Mouse (Mus musculus): Measurements from ENCODE around the gene Tpmt.

Gene Tpmt

DNA sequence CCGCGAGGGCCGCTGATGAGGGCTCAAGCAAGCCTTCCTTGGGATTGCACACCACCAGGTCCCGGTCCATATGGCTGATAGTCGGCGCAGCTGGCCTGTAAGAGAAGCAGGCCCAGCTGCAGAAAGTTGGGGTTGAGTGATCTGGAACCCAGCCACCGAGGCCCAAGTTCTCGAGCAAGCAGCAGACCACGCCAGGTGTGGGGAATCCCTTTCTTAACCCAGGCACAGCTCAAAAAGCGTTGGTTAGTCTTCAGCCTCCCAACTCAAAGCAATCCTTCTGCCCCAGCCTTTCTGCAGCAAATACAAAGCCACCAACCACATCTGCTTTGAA lies at the start of gene Tpmt:
Tpmt (minus strand) TSS at position 121 of the 331 bp plus-strand sequence.
- DNase-seq (ENCODE audit: low read depth, low spot score) = no peak

DNA sequence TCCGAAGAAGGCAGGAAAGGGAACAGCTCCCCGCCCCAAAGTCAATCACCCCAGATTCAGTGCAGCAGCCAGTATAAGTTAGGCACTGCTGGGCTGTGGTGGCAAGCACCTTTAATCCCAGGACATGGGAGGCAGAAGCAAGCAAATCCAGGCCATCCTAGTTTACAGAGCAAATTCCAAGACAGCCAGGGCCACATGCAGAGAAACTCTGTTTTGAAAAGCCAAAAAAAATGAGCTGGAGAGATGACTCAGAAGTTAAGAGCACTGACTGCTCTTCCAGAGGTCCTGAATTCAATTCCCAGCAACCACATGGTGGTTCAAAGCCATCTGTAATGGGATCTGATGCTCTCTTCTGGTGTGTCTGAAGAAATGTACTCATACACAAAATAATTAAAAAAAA lies 49.3 kb upstream of the Tpmt start:
- no peak for DNase-seq (ENCODE audit: low read depth, low spot score)

DNA sequence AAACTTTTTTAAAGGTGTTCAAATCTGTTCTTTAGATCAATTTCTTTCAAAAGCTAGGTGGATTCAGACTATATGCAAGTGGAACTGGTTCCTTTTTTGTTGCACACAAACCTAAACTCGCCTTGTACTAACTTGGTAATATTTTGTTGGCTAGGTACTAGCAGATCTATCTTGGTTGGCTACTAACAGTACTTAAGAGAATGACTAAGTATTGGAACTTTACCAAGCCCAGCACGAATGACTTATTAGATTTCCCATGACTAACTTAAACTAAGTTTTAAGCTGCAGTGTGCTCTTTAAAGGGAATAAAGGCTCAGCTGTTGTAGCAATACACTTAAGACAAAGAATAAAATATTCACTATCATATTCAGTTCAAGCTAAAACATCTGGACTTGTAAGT lies 44.7 kb upstream of the Tpmt start:
- no peak for DNase-seq (ENCODE audit: low read depth, low spot score)

DNA sequence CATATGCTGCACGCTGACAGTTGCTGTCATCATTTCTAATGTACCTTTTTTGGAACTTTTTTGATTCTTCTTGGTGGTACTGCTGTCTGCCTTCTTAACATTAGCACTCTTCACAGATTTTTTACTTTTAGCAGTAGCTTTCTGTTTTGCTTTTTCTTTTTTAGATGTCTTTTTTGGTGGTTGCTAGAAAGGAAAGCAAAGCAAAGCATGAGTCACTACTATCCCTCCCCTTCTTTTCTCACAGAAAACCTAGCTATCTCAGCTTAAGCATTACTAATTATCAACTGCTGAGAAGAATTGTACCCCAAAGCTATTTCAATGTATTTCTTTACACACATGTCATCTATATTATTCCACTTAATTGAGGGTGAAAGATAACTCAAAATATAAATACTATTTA lies 43.9 kb upstream of the Tpmt start:
- no peak for DNase-seq (ENCODE audit: low read depth, low spot score)

DNA sequence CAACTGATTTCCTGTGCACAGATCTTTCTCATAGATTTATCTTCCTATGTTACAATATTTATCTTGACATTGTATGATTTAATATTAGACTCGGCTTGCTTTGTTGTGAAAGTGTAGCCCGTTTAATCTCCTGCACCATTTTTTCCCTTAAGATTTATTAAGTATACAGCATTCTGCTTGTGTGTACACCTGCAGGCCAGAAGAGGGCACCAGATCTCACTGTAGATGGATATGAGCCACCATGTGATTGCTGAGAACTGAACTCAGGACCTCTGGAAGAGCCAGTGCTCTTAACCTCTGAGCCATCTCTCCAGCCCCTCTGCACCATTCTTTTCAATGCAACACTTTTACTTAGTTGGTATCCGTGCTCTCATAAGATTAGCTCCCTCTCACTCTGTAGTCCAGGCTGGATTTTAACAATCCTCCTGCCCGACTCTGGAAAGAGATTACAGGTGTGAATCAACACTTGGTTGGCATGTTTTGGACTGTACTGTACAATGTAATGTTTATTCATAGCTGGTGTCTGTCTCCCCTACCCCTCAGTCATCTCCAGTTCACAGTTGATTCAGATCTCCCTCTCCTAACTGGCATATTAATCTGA lies 36.5 kb upstream of the Tpmt start:
- peak; percentile 60 for DNase-seq (ENCODE audit: low read depth, low spot score)

DNA sequence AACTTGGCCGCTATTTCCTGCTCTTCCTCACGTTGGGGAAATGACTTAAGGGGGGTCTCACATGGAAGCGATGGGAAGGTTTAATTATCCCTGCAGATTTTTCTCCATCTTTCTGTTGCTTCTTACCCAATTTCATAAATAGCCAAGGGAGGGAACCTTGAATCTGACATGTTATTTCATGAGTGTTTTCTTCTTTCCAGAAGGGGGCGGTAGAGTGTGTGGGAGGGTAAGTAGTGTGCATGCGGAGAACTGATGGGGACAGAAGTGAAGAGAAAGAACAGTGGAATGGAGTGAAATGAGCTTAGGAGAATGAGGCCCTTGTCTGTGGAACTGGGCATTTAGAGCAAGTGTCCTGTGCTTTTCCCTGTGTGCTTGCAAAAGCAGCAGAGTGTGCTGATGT lies 34.3 kb upstream of the Tpmt start:
- peak; percentile 32 for DNase-seq (ENCODE audit: low read depth, low spot score)

DNA sequence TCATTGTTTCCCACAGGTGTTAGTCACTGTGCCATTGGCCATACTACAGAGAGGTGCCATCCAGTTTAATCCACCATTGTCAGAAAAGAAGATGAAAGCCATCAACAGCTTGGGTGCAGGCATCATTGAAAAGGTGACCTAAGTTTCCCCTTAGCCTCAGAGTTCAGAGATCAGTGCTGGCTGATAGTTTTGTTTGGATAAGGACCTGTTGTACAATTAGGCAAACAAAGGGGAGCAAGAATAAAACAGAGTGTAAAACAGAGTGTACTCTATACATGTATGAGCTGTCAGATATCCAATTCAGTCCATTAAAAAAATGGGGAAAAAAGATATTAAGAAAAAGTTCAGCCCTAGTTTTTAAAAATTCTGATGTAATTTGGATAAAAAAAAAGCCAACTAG lies 32.8 kb upstream of the Tpmt start:
- DNase-seq (ENCODE audit: low read depth, low spot score) = no peak

DNA sequence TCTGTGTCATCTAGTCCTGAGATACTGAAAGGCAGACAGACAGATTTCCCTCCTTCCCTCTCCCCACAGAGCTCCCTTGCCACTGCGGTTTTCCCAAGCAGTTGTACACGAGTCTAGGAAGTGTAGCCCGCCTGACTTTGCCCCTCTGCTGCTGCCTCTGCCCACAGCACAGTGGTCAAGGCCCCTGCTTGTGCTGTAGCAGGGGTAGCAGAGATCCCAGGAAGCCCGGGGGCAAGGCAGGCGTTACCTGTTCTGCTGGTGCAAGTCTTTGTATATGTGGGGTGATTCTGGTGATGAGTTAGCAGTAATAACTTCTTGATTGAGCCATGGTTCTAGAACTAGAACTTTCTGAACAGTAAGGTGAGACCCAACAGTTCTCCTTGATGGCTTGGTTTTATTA lies 31.6 kb upstream of the Tpmt start:
- DNase-seq (ENCODE audit: low read depth, low spot score) = no peak

DNA sequence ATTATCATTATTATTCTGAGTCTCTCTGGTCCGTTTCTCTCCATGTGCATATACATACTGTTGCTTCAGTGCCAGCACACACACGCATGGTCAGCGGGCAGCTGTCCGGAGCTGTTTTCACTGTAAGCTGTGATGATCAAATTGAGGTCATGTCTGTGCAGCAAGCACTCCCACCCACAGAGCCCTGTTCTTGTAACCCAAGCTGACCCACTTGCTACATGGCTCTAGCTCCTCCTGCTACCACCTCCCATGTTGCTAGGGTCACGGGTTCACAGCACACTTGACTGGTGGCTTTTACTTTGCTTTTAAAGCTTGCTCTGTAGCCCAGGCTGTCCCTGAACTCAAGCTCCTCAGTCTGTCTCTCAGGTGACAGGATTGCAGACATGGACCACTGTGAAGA lies 27.9 kb upstream of the Tpmt start:
- DNase-seq (ENCODE audit: low read depth, low spot score) = no peak

DNA sequence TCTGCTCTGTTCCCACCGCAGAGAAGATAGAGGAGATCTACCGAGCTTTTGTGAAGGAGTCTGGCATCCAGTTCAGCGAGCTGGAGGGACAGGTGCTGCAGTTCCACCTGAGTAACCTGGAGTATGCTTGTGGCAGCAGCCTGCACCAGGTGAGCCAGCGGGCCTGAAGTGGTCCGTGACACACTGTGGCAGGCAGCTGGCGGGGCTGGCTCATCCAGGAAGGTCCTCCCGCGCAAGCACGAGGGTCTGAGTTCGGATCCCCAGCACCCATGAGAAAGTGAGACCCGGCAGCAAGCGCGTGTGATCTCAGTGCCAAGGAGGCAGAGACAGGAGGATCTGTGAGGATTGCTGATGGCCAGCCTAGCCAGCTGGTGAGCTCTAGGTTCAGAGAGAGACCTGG lies 27.3 kb upstream of the Tpmt start:
- no peak for DNase-seq (ENCODE audit: low read depth, low spot score)

DNA sequence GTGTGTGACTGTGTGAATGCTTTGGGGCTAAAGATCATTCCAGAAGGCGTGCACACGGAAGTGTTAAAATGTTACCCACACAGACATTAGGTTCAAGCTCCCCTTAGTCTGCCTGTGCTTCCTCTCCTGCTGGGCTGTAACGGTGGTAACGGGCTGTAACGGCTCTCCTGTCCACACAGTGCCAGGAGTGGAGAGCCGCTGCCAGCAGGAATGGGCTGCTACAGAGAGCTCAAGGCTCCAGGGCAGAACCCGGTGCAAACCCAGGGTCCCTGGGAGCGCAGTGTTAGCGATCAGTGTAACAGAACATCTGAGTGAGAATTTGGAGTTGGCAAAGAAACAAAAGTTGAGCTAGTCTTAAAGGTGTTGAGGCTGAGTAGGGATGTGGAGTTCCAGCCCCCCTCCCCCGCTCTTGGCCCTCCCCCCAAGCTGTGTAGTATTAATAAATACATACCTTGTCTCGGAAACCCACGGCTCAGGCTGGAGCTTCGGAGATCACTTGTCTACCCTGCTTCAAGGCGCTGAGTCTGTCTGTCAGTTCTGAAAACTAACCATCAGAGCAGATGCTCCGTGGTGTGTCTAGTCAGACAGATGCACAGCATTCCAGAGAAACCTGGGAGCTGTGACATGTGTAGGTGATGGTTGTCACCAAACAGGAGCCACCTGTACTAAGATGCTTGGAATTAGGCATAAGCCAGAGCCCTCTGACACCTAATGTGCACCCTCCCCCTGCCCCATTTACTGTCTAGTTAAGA lies 26.0 kb upstream of the Tpmt start:
- DNase-seq (ENCODE audit: low read depth, low spot score) = no peak

DNA sequence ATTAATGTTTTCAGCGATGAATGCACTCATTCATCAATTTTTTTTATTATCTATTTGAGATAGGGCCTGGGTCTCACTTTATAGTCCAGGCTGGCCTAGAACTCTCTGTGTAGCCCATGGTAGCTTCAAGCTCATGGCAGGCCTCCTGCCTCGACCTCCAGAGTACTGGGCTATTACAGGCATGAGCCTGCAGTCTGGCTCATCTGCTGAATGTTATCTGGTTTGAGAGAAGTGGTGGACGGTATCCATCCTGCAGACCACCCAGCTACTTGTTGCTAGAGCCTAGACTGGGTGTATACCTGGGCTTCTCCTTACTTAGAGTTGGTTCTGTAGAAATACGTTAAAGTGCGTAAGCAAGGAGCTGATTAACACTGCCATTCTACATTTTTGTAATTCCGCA lies 22.5 kb upstream of the Tpmt start:
- DNase-seq (ENCODE audit: low read depth, low spot score) = no peak

DNA sequence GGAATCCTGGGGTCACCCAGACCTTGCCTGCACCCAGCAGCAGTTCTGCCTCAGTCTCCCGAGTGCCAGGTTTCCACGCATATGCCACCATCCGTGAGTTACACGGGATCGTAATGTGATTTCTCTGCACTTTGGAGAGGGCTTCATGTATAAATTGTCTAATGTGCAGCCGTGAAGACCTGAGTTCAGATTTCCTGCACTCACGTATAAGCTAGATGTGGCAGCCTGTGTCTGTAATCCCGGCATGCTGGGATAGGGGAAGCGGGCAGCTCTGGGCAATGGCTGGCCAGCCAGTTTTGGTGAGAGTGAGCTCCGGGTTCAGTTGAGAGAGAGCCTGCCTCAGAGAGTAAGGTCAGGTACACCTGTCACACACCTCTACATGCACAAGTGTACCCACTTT lies 22.0 kb upstream of the Tpmt start:
- no peak for DNase-seq (ENCODE audit: low read depth, low spot score)

DNA sequence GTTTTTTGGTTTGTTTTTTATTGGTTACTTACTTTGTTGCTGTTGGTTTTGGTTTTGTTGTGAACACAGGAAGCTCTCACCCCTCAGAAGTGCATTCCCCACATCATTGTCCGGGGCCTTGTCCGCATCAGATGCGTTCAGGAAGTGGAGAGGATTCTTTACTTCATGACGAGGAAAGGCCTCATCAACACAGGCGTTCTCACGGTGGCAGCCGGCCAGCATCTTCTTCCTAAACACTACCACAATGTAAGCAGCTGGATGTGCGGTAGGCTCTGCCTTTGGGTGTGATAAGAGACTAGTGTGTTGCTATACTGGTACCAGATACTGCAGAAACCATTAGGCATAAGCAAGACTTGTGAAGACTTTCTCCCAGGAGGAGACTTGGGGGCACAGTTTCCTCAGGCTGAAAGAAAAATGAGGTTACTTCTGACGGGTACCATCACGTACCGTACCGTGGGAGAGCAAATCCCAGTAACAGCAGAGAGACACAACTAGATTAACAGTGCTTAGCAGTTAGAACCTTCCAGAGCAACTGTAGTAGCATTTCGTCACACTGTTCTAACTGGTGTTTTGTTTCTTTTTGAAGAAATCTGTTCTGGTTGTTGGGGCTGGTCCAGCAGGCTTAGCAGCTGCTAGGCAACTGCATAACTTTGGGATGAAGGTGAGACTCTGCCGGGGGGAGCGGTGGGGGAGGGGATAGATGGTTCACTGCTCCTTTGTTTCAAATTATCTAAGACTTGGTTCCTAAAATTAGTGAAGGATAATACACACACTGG lies 19.6 kb upstream of the Tpmt start:
- no peak for DNase-seq (ENCODE audit: low read depth, low spot score)

DNA sequence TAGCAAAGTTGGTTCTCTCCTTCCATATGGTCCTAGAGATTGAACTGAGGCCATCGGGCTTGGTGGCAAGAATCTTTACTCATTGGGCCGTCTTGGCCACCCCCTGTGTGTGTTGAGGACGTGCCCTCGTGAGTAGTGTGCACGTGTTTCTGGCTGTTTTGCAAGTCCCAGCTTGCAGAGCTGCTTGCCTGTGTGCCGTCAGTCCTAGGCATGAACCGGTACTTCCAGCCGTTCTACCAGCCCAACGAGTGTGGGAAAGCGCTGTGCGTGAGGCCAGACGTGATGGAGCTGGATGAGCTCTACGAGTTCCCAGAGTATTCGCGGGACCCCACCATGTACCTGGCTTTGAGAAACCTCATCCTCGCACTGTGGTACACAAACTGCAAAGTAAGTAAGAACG lies 18.2 kb upstream of the Tpmt start:
- DNase-seq (ENCODE audit: low read depth, low spot score) = no peak

DNA sequence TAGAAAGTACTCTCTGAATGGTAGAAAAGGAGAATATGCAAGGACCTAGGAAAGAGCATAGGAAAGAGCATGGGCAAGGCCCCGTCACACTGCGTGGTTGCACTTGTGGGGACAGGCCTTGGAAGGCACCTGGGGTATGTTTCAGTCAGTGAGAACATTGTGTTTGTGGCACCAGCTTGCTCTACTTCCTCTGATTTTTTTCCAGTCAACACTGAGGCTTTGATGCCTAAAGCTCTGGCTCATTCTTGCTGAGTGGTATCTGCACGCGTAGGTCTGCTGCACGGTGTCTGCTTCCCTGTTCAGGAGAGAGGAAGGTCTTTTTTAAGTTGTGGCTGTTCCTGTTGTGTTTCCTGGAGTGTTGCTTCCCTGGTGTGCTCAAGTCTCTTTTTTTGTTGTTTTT lies 12.2 kb upstream of the Tpmt start:
- DNase-seq (ENCODE audit: low read depth, low spot score) = no peak

DNA sequence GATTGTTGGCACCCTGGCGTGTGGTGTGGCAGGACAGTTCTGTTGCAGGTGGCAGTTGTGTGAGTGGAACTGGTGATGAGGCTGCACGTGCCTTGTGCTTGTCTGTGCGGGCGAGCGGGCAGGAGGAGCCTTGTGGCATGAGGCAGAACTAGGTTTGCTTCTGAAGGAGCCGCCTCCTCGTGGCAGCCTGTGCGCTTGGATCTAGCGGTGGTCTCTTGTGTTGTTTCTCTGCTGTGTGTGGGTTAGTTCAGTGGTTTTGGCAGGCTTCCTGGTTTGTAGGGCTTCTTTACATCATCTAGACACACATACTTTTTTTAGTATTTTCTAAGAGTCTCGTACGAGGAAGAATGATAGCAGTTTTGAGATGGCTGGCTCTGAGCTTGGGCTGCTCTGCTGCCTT lies 11.6 kb upstream of the Tpmt start:
- no peak for DNase-seq (ENCODE audit: low read depth, low spot score)

DNA sequence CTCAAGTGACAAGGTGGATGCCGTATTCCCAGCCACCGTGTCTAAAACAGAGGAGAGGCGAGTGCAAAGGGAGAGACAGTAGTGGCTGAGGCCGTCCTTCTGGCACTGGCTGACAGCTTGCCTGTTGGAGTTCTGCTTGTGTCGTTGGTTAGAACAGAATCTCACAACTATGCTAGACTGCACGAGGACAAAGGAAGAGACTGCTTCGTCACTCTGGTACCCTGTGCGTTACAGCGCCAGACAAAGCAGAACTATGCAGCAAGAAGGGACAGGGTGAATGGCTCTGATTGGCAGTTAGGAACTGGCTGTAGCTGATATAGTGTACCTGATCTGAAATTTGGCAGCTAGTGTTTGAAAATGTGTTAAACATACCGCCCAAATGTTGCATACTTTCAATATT lies 9.4 kb upstream of the Tpmt start:
- no peak for DNase-seq (ENCODE audit: low read depth, low spot score)

DNA sequence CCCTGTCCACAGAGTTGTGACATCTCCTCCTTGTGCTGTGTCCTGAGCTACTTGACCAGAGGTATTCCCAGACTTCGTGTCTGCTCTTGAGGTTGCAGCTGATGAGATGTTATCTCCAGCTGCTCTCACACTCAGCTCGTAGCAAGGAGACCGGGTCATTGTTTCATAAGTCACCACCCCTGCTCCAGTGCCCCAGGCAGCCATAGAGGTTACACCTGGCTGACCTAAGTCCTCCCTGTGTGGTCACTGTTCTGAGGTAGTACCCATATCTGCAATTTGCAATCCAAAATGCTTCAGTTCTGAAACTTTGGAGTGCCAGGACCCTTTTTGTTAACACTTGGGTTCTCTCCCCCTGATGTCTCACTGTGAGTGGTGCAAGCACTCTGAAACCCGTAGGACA lies 5.5 kb upstream of the Tpmt start:
- no peak for DNase-seq (ENCODE audit: low read depth, low spot score)

DNA sequence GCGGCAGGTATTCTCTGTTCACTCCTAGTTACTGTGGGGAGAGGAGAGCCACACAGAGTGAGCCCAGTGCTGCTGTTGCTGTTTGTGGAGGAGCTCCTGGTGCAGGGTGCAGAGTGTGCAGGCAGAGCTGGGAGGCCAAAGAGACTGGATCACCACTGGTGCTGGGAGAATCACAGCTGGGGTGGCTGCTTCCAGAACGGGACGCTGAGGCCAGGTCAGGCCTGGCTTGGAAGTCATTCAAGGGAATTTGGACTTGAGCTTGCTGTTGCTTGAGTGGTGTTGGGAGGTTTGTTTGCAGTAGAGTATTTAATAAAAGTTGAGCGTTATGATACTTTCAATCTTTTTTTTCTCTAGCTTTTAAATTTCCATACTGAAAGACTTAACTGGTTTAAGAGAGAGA lies 3.5 kb upstream of the Tpmt start:
- no peak for DNase-seq (ENCODE audit: low read depth, low spot score)

DNA sequence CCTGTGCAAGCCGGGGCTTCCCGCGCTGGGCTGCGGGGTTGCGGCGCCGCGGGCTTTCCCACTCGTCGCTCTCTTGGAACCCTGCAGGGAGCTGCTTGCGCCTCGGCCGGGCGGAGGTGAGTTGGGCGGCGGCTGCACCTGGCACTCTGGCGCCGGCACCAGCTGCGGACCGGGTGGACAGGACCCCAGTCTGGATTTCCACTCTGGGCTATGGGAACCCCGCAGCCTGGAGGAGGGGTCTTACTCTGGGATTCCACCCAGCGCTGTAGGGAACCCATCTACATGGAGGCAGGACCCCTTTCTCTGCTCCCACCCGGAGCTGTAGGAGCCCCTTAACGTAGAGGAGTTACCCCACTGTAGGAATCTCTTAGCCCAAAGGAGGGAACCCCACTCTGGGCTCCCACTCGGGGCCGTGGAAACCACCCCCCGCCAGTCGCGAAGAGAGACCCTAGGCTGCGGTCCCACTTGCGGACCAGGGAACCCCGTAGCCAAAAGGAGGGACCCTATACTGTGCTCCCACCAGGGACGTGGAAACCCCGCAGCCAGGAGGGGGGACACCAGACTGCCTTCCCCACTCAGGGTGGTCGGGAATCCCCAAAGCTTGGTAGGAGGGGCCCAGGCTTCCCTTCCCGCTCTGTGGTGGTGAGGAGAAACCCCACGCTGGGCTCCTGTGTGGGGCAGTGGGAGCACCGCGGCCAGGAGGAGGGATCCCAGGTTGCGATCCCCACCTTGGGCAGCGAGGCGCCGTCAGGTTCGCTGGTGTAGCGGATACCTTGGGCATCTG lies 512 bp downstream of the Tpmt start:
- no peak for DNase-seq (ENCODE audit: low read depth, low spot score)

DNA sequence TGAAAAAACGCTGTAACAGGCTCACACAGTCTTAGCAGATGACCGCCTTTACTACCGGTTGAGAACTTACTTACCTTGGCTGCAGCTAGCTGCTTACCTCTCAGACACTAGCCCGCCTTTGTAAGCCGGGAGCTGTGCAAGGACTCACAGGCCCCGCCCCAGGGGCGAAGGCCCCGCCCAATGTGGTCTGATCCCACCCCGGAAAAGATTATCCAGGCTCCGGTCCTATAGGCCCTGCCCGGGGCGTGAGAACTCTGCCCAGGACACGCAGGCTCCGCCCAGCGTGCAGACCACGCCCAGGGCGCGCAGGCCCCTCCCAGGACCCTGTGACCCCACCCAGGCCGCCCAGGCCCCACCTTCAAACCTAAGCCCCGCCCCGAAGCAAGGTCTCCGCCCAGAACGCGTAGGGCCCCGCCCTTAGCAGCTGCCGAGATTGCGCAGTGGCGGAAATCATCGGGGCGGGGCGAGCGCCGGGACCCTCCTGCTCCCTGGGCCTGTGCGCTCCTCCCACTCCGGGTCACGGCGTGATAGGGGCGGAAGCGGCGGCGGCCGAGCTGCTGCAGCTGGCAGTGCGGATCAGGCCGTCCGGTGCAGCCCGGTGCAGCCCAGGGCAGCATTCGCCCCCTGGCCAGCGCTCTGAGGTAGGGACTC lies 1.4 kb downstream of the Tpmt start, which contains the start of gene Kdm1b:
Kdm1b (plus strand) TSS at position 470 of the 651 bp plus-strand sequence.
- DNase-seq (ENCODE audit: low read depth, low spot score) = peak; percentile 98
